Mouse (Mus musculus): ENCODE measurements at regions not wholly inside any gene's neighbourhood (a gene's known extent, or its start where the extent isn't known, plus 50 kb on each side); places are given as distances from the start of the nearest gene placed in this dataset.

DNA sequence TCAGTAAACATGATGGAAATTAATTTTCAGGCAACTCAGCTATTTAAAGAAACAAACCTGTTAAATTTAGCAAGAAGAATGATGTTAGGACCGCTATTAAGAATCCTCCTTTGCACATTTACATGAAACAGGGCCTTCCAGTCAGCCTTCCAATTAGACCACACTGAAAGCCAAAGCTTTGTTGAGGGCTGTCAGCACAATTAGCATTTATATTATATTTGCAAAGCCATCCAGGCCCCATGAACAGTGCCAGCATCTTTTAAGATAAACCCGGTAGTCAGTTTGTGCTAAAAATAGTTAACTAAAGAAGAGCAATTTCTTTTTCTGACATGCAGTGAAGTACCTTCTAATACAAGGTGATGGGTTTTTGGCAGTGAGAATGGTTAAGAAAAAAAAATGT is 495.1 kb downstream of the Kcna4 start:
- DNase-seq (ENCODE audit: low spot score) (no peak), ATAC-seq (ENCODE audit: low FRiP score) (no peak; the same call in 1 of the 2 replicates)
- no peak overlapping the region for H3K27ac ChIP-seq (ENCODE audit: low read depth, low read length)
- no peaks in the 10 kb centered on the region for H3K27me3 ChIP-seq (ENCODE audit: control insufficient read depth, insufficient read depth, low read length)
- no peaks in the 10 kb centered on the region for H3K9me3 ChIP-seq (ENCODE audit: control insufficient read depth, low read length)
- no peak overlapping the region for H3K4me2 ChIP-seq (replicated peaks; ENCODE audit: low read depth, low read length)
- no peaks in the 10 kb centered on the region for H3K36me3 ChIP-seq (ENCODE audit: control insufficient read depth, insufficient read depth, low read length)
- H3K9ac ChIP-seq (ENCODE audit: low read depth, low read length), result no peak overlapping the region
- H3K4me3 ChIP-seq (ENCODE audit: low read depth, low read length), result no peak overlapping the region
- H3K4me1 ChIP-seq (replicated peaks; ENCODE audit: control insufficient read depth, insufficient read depth, low read length), result no peaks in the 10 kb centered on the region
- WGBS, result 75% methylated on average over 2 of the region's 2 CpGs

- no peak for DNase-seq (ENCODE audit: low spot score)
- 86% methylated on average over 1 of the region's 1 CpGs for WGBS
- Histone ChIP-seq H3K9me3 (ENCODE audit: control insufficient read depth, low read length) (no peaks in the 10 kb centered on the region), H3K27ac (ENCODE audit: low read depth, low read length) (no peak overlapping the region), H3K4me2 (replicated peaks; ENCODE audit: low read depth, low read length) (no peak overlapping the region), H3K27me3 (ENCODE audit: control insufficient read depth, insufficient read depth, low read length) (no peaks in the 10 kb centered on the region), H3K4me3 (ENCODE audit: low read depth, low read length) (no peak overlapping the region), H3K9ac (ENCODE audit: low read depth, low read length) (no peak overlapping the region), H3K4me1 (replicated peaks; ENCODE audit: control insufficient read depth, insufficient read depth, low read length) (no peaks in the 10 kb centered on the region), H3K36me3 (ENCODE audit: control insufficient read depth, insufficient read depth, low read length) (no peaks in the 10 kb centered on the region)
- ATAC-seq (ENCODE audit: low FRiP score), result no peak
Measured at GRCm38 (mm10) chr2:107796930-107797329, 506.5 kb downstream of the Kcna4 start.

DNA sequence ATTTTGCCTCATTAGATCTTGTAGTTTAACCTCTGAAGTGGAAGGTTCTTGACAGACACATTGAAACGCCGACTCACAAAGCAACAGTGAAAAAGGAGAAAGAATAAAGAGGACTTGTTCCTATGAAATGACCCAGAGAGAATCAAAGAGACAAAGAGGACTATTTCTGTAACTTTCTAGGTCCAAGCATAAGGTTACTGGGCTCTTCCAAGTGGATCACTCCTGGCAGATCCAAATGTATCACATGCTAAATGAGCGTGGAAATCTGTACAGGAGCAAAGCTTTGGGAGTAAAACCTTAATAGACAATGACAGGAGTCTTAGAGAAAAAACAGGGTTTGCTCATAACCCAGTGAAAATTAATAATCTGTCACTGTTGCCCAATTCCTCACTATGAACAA is 522.8 kb downstream of the Kcna4 start:
- H3K27ac ChIP-seq (ENCODE audit: low read depth, low read length), result no peak overlapping the region
- no peak for DNase-seq (ENCODE audit: low spot score)
- no peaks in the 10 kb centered on the region for H3K27me3 ChIP-seq (ENCODE audit: control insufficient read depth, insufficient read depth, low read length)
- no peak for ATAC-seq (ENCODE audit: low FRiP score)
- WGBS, result 25% methylated on average over 3 of the region's 3 CpGs
- H3K4me1 ChIP-seq (replicated peaks; ENCODE audit: control insufficient read depth, insufficient read depth, low read length), result no peaks in the 10 kb centered on the region
- no peak overlapping the region for H3K9ac ChIP-seq (ENCODE audit: low read depth, low read length)
- H3K4me2 ChIP-seq (replicated peaks; ENCODE audit: low read depth, low read length), result no peak overlapping the region
- no peaks in the 10 kb centered on the region for H3K36me3 ChIP-seq (ENCODE audit: control insufficient read depth, insufficient read depth, low read length)
- no peak overlapping the region for H3K4me3 ChIP-seq (ENCODE audit: low read depth, low read length)
- H3K9me3 ChIP-seq (ENCODE audit: control insufficient read depth, low read length), result no peaks in the 10 kb centered on the region

DNA sequence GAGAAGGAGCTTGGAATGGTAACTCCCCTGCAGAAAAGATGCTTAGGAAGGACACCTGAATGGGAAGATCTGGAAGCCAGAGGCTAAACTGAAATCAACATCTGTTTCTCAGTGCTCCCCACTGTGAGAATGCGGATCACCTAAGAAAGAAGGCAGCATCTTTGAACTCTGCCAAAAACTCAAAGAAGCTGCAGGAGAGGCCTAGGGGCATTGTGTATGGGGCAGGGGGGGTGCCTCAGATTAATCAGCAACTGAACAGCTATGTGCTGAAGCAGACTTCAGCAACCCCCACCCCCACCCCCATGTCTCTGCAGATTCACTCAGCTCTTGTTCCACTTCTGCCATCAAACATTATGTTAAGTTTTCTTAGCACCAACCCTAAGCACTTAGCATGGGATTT is 523.6 kb downstream of the Kcna4 start:
- 20% methylated on average over 1 of the region's 1 CpGs for WGBS
- no peaks in the 10 kb centered on the region for H3K27me3 ChIP-seq (ENCODE audit: control insufficient read depth, insufficient read depth, low read length)
- no peak overlapping the region for H3K4me3 ChIP-seq (ENCODE audit: low read depth, low read length)
- H3K36me3 ChIP-seq (ENCODE audit: control insufficient read depth, insufficient read depth, low read length), result no peaks in the 10 kb centered on the region
- no peak overlapping the region for H3K27ac ChIP-seq (ENCODE audit: low read depth, low read length)
- no peak overlapping the region for H3K9ac ChIP-seq (ENCODE audit: low read depth, low read length)
- H3K4me2 ChIP-seq (replicated peaks; ENCODE audit: low read depth, low read length), result no peak overlapping the region
- H3K9me3 ChIP-seq (ENCODE audit: control insufficient read depth, low read length), result no peaks in the 10 kb centered on the region
- ATAC-seq (ENCODE audit: low FRiP score) (no peak), DNase-seq (ENCODE audit: low spot score) (peak; percentile 1)
- no peaks in the 10 kb centered on the region for H3K4me1 ChIP-seq (replicated peaks; ENCODE audit: control insufficient read depth, insufficient read depth, low read length)

All from hindbrain, embryonic 11.5 days (tissue).